8 mouse cellular contexts compared by ENCODE assay signal in genomic region chr17:70747731-70748475, GRCm38 (mm10).
DNase-seq lines count a peak whose midpoint lies in the region; ATAC-seq lines count a peak whose summit lies in the region.

No protein-coding gene starts in this region.

- peak overlapping the region; percentile 38 for H3K4me3 ChIP-seq in kidney, embryonic 16.5 days (ENCODE audit: low read length)

- no peaks in the 10 kb centered on the region for H3K9me3 ChIP-seq in kidney, embryonic 16.5 days (ENCODE audit: low read length)

- peak overlapping the region; percentile 92 for H3K27ac ChIP-seq in kidney, embryonic 16.5 days (ENCODE audit: low read length)

- H3K4me1 ChIP-seq in kidney, embryonic 16.5 days (ENCODE audit: insufficient read depth, low read length), result peaks cover 47% of the 10 kb centered on the region

- DNase-seq in adrenal gland, adult (ENCODE audit: inconsistent age in 2 of 2, low spot score in 1 of 2), result peak; percentile 40 to 88
- DNase-seq in adrenal gland, adult 8-10 months, result no peak
- peak; percentile 14 for DNase-seq in adrenal gland, postnatal 25 days
- peak; percentile 45 to 52 for DNase-seq in heart, adult 9 months (ENCODE audit: low spot score in 2 of 2)
- DNase-seq in frontal cortex, postnatal 10 days (ENCODE audit: low spot score in 2 of 2), result no peak

- H3K27me3 ChIP-seq in kidney, embryonic 16.5 days (ENCODE audit: insufficient read depth, low read length), result no peaks in the 10 kb centered on the region

- no peaks in the 10 kb centered on the region for H3K36me3 ChIP-seq in kidney, embryonic 16.5 days (ENCODE audit: insufficient read depth, low read length)

- whole genome bisulfite sequencing in kidney, embryonic 16.5 days, result 3% methylated on average over 23 of the region's 23 CpGs

- ATAC-seq in kidney, embryonic 16.5 days (ENCODE audit: low FRiP score, low TSS enrichment), result no peak
- 0 out of 2 replicates have a peak, but pooled peaks have one; percentile 28 for ATAC-seq in megakaryocyte-erythroid progenitor cell, adult 5-6 weeks (replicated peaks; ENCODE audit: low FRiP score, low TSS enrichment, poor library complexity, severe bottlenecking)
- no peak for ATAC-seq in monocyte, adult 5-6 weeks (replicated peaks; ENCODE audit: insufficient number of reproducible peaks, low FRiP score, low TSS enrichment, poor library complexity, severe bottlenecking)

- H3K9ac ChIP-seq in kidney, embryonic 16.5 days (replicated peaks; ENCODE audit: low read length), result peak overlapping the region; percentile 64

- H3K4me2 ChIP-seq in kidney, embryonic 16.5 days (replicated peaks; ENCODE audit: low read depth, low read length), result peak overlapping the region; percentile 66

Comparison
In these comparisons a context has a peak if more than half of its experiments do, and no peak if none do; other contexts are left out.
1. DNase-seq: peak in adrenal gland, adult (2 of 2), adrenal gland, postnatal 25 days (single experiment) and heart, adult 9 months (2 of 2); none in adrenal gland, adult 8-10 months (single experiment) and frontal cortex, postnatal 10 days (0 of 2).